8 mouse cellular contexts compared by ENCODE assay signal in the genomic region with DNA sequence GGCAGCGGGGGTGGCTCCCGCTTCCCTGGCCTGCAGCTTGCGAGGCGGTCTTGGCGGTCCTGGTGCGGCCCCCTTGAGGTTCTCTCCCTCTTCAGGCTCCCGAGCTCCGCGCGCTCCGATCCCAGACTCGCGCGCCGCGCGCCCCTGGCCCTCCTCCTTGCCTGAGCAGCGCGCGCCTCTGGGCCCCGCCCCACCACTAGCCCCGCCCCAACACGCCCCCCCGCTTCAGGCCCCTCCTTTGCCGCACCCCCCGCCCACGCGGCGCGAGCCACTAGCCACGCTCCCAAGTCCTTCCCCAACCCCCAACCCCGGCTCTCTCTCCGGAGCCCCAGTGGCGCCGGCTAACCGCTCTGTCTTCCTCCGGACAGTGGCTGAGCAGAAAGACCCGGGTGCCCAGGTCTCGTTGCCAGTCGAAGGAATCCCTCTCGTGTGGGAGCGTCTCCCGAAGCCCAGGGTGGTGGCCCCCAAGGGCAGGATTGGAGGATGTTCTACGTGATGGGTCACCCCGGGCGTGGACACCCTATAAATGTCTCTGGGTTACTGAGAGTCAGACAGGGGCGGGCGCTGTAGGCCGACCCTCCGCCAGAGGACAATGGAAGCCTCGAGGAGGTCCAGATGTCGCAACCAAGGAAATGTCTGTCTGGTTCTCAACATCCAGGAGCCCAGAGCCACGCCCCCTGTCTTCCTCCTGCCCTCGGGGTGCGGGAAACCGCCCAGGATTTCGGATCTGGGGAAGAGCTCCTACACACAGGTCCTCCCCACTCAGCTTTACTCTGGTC. TPM values are rescaled to one million over a fixed set of nuclear protein-coding genes. Genes with fewer than 3 reads are reported as not detected.
DNase-seq lines count a peak whose midpoint lies in the region.

No protein-coding gene starts in this region.

- H3K36me3 ChIP-seq in megakaryocyte, embryonic 14.5 days (replicated peaks; ENCODE audit: low read length), result peaks cover 13% of the 10 kb centered on the region

- peak overlapping the region; percentile 92 for H3K4me3 ChIP-seq in megakaryocyte, embryonic 14.5 days (replicated peaks)

- DNase-seq in T-cell, adult 2 months (ENCODE audit: low spot score), result peak; percentile 34
- peak; percentile 71 to 84 for DNase-seq in cerebellum, postnatal 4 days (ENCODE audit: low spot score in 2 of 2)
- DNase-seq in gastrocnemius, postnatal 10 days, result peak; percentile 91
- peak; percentile 74 for DNase-seq in induced T-regulatory cell, adult 2 months (ENCODE audit: low read depth)
- peak; percentile 46 to 79 for DNase-seq in left cerebral cortex, adult 9 months (ENCODE audit: low spot score in 2 of 2)
- DNase-seq in right cerebral cortex, postnatal 10 days (ENCODE audit: low spot score in 2 of 2), result peak; percentile 94 to 95
- peak; percentile 82 for DNase-seq in urinary bladder, postnatal 14 days (ENCODE audit: low spot score)

- H3K9me3 ChIP-seq in megakaryocyte, embryonic 14.5 days, result no peaks in the 10 kb centered on the region

- peaks cover 51% of the 10 kb centered on the region for H3K27me3 ChIP-seq in megakaryocyte, embryonic 14.5 days (replicated peaks)

- H3K4me1 ChIP-seq in megakaryocyte, embryonic 14.5 days, result peaks cover 41% of the 10 kb centered on the region

RNA-seq across cellular contexts. Expression of gene Sh2b2, which starts 1.4 kb away (rescaled TPM):
- total RNA-seq in gastrocnemius, postnatal 10 days (2021), result 10 to 100 TPM; 10.3 to 11.5 TPM
- 10.7 and 17.8 TPM in 2 replicates for polyA plus RNA-seq in megakaryocyte, embryonic 14.5 days (2012; ENCODE audit: insufficient read depth, low replicate concordance)

RNA-seq across cellular contexts. Expression of gene Prkrip1, which starts 46.2 kb away (rescaled TPM):
- total RNA-seq in gastrocnemius, postnatal 10 days (2021), result 10 to 100 TPM; 26.9 to 28.2 TPM
- 19.4 and 67.8 TPM in 2 replicates for polyA plus RNA-seq in megakaryocyte, embryonic 14.5 days (2012; ENCODE audit: insufficient read depth, low replicate concordance)

Comparison
In these comparisons a context has a peak if more than half of its experiments do, and no peak if none do; other contexts are left out.
1. Peak in every context shown above with its lines: DNase-seq and H3K4me3 ChIP-seq.
2. DNase-seq: peak in every context shown above with its lines; median percentile 94 in right cerebral cortex, postnatal 10 days; 91 in gastrocnemius, postnatal 10 days; 82 in urinary bladder, postnatal 14 days; 78 in cerebellum, postnatal 4 days; 74 in induced T-regulatory cell, adult 2 months; 62 in left cerebral cortex, adult 9 months; 34 in T-cell, adult 2 months.